Mouse (Mus musculus) kidney, embryonic 16.5 days (tissue): ENCODE measurements around the gene Smad6. TPM values are rescaled to one million over a fixed set of nuclear protein-coding genes. Genes with fewer than 3 reads are reported as not detected.

Experiments used
- ATAC-seq: fragments of 200-750 bp; cut with Nextera tagmentation; 2 replicates; pipeline ENCODE4 v1.8.0; 2017; ENCODE audit warnings: moderate TSS enrichment; ENCODE audit not compliant: low FRiP score, low TSS enrichment
- H3K27ac ChIP-seq: fragments of 300-500 bp; sonication (generic); 2 replicates; pipeline ENCODE4 v1.5.1; 2014; ENCODE audit warnings: low read length
- H3K27me3 ChIP-seq: fragments of 300-500 bp; sonication (generic); 2 replicates; pipeline ENCODE4 v1.6.1; 2014; ENCODE audit warnings: low read length, control low read depth, mixed read lengths; ENCODE audit not compliant: insufficient read depth
- H3K36me3 ChIP-seq: fragments of 300-500 bp; sonication (generic); 2 replicates; pipeline ENCODE4 v1.6.1; 2014; ENCODE audit warnings: low read length, control low read depth, mixed read lengths; ENCODE audit not compliant: insufficient read depth
- H3K4me1 ChIP-seq: fragments of 300-500 bp; sonication (generic); 2 replicates; pipeline ENCODE4 v1.6.1; 2014; ENCODE audit warnings: low read length, control low read depth, mixed read lengths; ENCODE audit not compliant: insufficient read depth
- H3K4me2 ChIP-seq: fragments of 300-500 bp; sonication (generic); replicated peaks from 2 replicates; pipeline ENCODE4 v1.6.1; 2014; ENCODE audit warnings: low read depth, low read length
- H3K4me3 ChIP-seq: fragments of 300-500 bp; sonication (generic); 2 replicates; pipeline ENCODE4 v1.5.1; 2014; ENCODE audit warnings: mild to moderate bottlenecking, low read length
- H3K9ac ChIP-seq: fragments of 300-500 bp; sonication (generic); replicated peaks from 2 replicates; pipeline ENCODE4 v1.6.1; 2014; ENCODE audit warnings: low read length
- H3K9me3 ChIP-seq: fragments of 300-500 bp; sonication (generic); 2 replicates; pipeline ENCODE4 v1.6.1; 2016; ENCODE audit warnings: low read length, control low read depth
- WGBS: fragments of 180-500 bp; shearing (Covaris S2); extraction: QIAGEN DNeasy Blood & Tissue Kit; methylation state at CpG from one replicate; pipeline ENCODE4 v1.1.7; 2014; 5-methylcytosine and 5-hydroxymethylcytosine counted together
- polyA plus RNA-seq: library from polyadenylated mRNA; unstranded; fragments of >200 nt; fragmentation: Nextera tagmentation; extraction: Ambion mirVana; gene quantifications from 2 replicates; pipeline ENCODE4 v1.2.1, GENCODE M21; 2015

Gene Smad6
- polyA plus RNA-seq, 1 experiment from 2014 or later, result 8.4 TPM

GRCm38 (mm10) chr9:64022562-64023366, 905 bp upstream of the Smad6 start:
- ATAC-seq, result peak; percentile 78
- WGBS, result 2% methylated on average over 44 of the region's 54 CpGs
- Histone ChIP-seq H3K4me1 (peaks cover 32% of the 10 kb centered on the region), H3K27ac (peak overlapping the region; percentile 99), H3K9me3 (no peaks in the 10 kb centered on the region), H3K4me3 (peak overlapping the region; percentile 97), H3K4me2 (peak overlapping the region; percentile 88), H3K9ac (peak overlapping the region; percentile 99), H3K36me3 (no peaks in the 10 kb centered on the region), H3K27me3 (no peaks in the 10 kb centered on the region)

- Histone ChIP-seq H3K27me3 (no peaks in the 10 kb centered on the region), H3K9ac (peak overlapping the region; percentile 99), H3K27ac (peak overlapping the region; percentile 99), H3K36me3 (no peaks in the 10 kb centered on the region), H3K9me3 (no peaks in the 10 kb centered on the region), H3K4me1 (peaks cover 45% of the 10 kb centered on the region), H3K4me2 (peak overlapping the region; percentile 88), H3K4me3 (peak overlapping the region; percentile 97)
- ATAC-seq, result no peak
- 0% methylated on average over 31 of the region's 32 CpGs for WGBS
These were observed 474 bp downstream of the Smad6 start for GRCm38 (mm10) chr9:64021319-64021850.

- peak overlapping the region; percentile 99 for H3K27ac ChIP-seq
- WGBS, result under 1% methylated on average over 81 of the region's 89 CpGs
These were observed 1.1 kb downstream of the Smad6 start for GRCm38 (mm10) chr9:64020606-64021318.

GRCm38 (mm10) chr9:64020171-64020605, 1.7 kb downstream of the Smad6 start:
- Histone ChIP-seq H3K27ac (peak overlapping the region; percentile 99), H3K4me3 (peak overlapping the region; percentile 97), H3K9ac (peak overlapping the region; percentile 99), H3K36me3 (peaks cover 4% of the 10 kb centered on the region; the same call in 1 of the 2 replicates), H3K4me2 (peak overlapping the region; percentile 88), H3K27me3 (no peaks in the 10 kb centered on the region), H3K9me3 (no peaks in the 10 kb centered on the region), H3K4me1 (peaks cover 54% of the 10 kb centered on the region)
- WGBS, result 0% methylated on average over 48 of the region's 50 CpGs
- ATAC-seq, result no peak

More at GRCm38 (mm10) chr9:64020606-64021318, 1.1 kb downstream of the Smad6 start:
- peak overlapping the region; percentile 88 for H3K4me2 ChIP-seq
- ATAC-seq, result no peak
- no peaks in the 10 kb centered on the region for H3K27me3 ChIP-seq
- peak overlapping the region; percentile 99 for H3K9ac ChIP-seq
- H3K36me3 ChIP-seq, result peaks cover 4% of the 10 kb centered on the region; the same call in 1 of the 2 replicates
- H3K4me3 ChIP-seq, result peak overlapping the region; percentile 97
- peaks cover 52% of the 10 kb centered on the region for H3K4me1 ChIP-seq
- no peaks in the 10 kb centered on the region for H3K9me3 ChIP-seq

GRCm38 (mm10) chr9:64019036-64019886, 2.6 kb downstream of the Smad6 start:
- no peaks in the 10 kb centered on the region for H3K9me3 ChIP-seq
- H3K4me3 ChIP-seq, result peak overlapping the region; percentile 97
- ATAC-seq, result no peak
- H3K27me3 ChIP-seq, result no peaks in the 10 kb centered on the region
- H3K9ac ChIP-seq, result peak overlapping the region; percentile 99
- peak overlapping the region; percentile 88 for H3K4me2 ChIP-seq
- peak overlapping the region; percentile 99 for H3K27ac ChIP-seq
- H3K4me1 ChIP-seq, result peaks cover 58% of the 10 kb centered on the region
- H3K36me3 ChIP-seq, result peaks cover 4% of the 10 kb centered on the region; the same call in 1 of the 2 replicates
- whole genome bisulfite sequencing, result 7% methylated on average over 10 of the region's 10 CpGs

- peak; percentile 82 for ATAC-seq
- 3% methylated on average over 23 of the region's 23 CpGs for WGBS
- H3K27me3 ChIP-seq, result no peaks in the 10 kb centered on the region
- H3K4me3 ChIP-seq, result peak overlapping the region; percentile 97
- peak overlapping the region; percentile 99 for H3K27ac ChIP-seq
- no peaks in the 10 kb centered on the region for H3K9me3 ChIP-seq
- peak overlapping the region; percentile 99 for H3K9ac ChIP-seq
- peak overlapping the region; percentile 88 for H3K4me2 ChIP-seq
- peaks cover 56% of the 10 kb centered on the region for H3K4me1 ChIP-seq
- peaks cover 4% of the 10 kb centered on the region; the same call in 1 of the 2 replicates for H3K36me3 ChIP-seq
These were observed 3.7 kb downstream of the Smad6 start for GRCm38 (mm10) chr9:64017861-64018793.

GRCm38 (mm10) chr9:64016648-64017400, 5.0 kb downstream of the Smad6 start:
- Histone ChIP-seq H3K4me2 (peak overlapping the region; percentile 88), H3K4me3 (peak overlapping the region; percentile 97), H3K4me1 (peaks cover 53% of the 10 kb centered on the region), H3K36me3 (peaks cover 13% of the 10 kb centered on the region), H3K9me3 (no peaks in the 10 kb centered on the region), H3K9ac (peak overlapping the region; percentile 99), H3K27ac (peak overlapping the region; percentile 99), H3K27me3 (no peaks in the 10 kb centered on the region)
- WGBS, result 3% methylated on average over 25 of the region's 25 CpGs
- no peak for ATAC-seq

- H3K4me3 ChIP-seq, result peak overlapping the region; percentile 97; the same call in 1 of the 2 replicates
- peaks cover 21% of the 10 kb centered on the region for H3K36me3 ChIP-seq
- 49% methylated on average over 7 of the region's 7 CpGs for WGBS
These were observed 5.8 kb downstream of the Smad6 start for GRCm38 (mm10) chr9:64016092-64016491.

More at GRCm38 (mm10) chr9:64016092-64016491, 5.8 kb downstream of the Smad6 start:
- Histone ChIP-seq H3K9me3 (peaks cover 5% of the 10 kb centered on the region; the same call in 1 of the 2 replicates), H3K4me2 (peak overlapping the region; percentile 88), H3K4me1 (peaks cover 53% of the 10 kb centered on the region), H3K9ac (no peak overlapping the region), H3K27ac (peak overlapping the region; percentile 99), H3K27me3 (no peaks in the 10 kb centered on the region)
- no peak for ATAC-seq
